Mouse (Mus musculus) liver, adult 2 months (tissue): Measurements from ENCODE around the gene Sp7.

Source experiments
- CTCF ChIP-seq: fragments of 200-500 bp; IDR thresholded peaks from 2 replicates; pipeline ENCODE4 v1.5.1; 2011; ENCODE audit warnings: low read depth, low read length, control low read depth
- POLR2A ChIP-seq: fragments of 200-500 bp; IDR thresholded peaks from 2 replicates; pipeline ENCODE4 v1.6.1; 2011; ENCODE audit warnings: low read length, control low read depth; ENCODE audit not compliant: insufficient read depth; ENCODE audit errors: extremely low read depth

- TF ChIP-seq CTCF (no peak), POLR2A (no peak)
Observed at GRCm38 (mm10) chr15:102392520-102392919, 25.5 kb upstream of the Sp7 start.
